Mouse (Mus musculus) G1E (cell line): ENCODE data around the gene Sqor. TPM values are rescaled to one million over a fixed set of nuclear protein-coding genes. Genes with fewer than 3 reads are reported as not detected.

Experiments
- ATAC-seq: 2 replicates; pipeline ENCODE4 v1.8.0; 2016; ENCODE audit warnings: mild to moderate bottlenecking; ENCODE audit not compliant: insufficient number of reproducible peaks, poor library complexity, low FRiP score, severe bottlenecking; ENCODE audit errors: extremely low read depth
- DNase-seq: peaks from one replicate; pipeline ENCODE4 v3.0.0; 2012; ENCODE audit warnings: low spot score
- H3K27me3 ChIP-seq: 2 replicates; pipeline ENCODE4 v1.6.1; 2012; ENCODE audit warnings: mild to moderate bottlenecking, low read length, inconsistent platforms; ENCODE audit not compliant: insufficient read depth
- H3K36me3 ChIP-seq: replicated peaks from 2 replicates; pipeline ENCODE3; 2012; ENCODE audit warnings: mild to moderate bottlenecking, inconsistent platforms
- H3K4me1 ChIP-seq: 2 replicates; pipeline ENCODE4 v1.6.1; 2012; ENCODE audit warnings: low read depth, low read length, inconsistent platforms, mixed read lengths; ENCODE audit not compliant: insufficient read depth
- H3K4me3 ChIP-seq: 2 replicates; pipeline ENCODE4 v1.5.1; 2012; ENCODE audit warnings: low read depth, mild to moderate bottlenecking, inconsistent platforms, low read length, moderate library complexity, mixed read lengths
- H3K9me3 ChIP-seq: replicated peaks from 2 replicates; pipeline ENCODE4 v1.6.1; 2012; ENCODE audit warnings: inconsistent platforms
- CTCF ChIP-seq: IDR thresholded peaks from 2 replicates; pipeline ENCODE4 v1.5.1; 2012; ENCODE audit warnings: low read depth, low read length, inconsistent platforms, mixed read lengths
- GATA1 ChIP-seq: IDR thresholded peaks from 2 replicates; pipeline ENCODE4 v1.6.1; 2012; ENCODE audit warnings: borderline replicate concordance, low read length, inconsistent platforms, mixed read lengths
- GATA2 ChIP-seq: IDR thresholded peaks from 2 replicates; pipeline ENCODE4 v1.6.1; 2012; ENCODE audit warnings: low read depth, low read length, inconsistent platforms, borderline replicate concordance
- POLR2AphosphoS5 ChIP-seq: IDR thresholded peaks from 2 replicates; pipeline ENCODE4 v1.6.1; 2012; ENCODE audit warnings: low read depth, low read length, inconsistent platforms; ENCODE audit not compliant: insufficient replicate concordance
- TAL1 ChIP-seq: conservative IDR thresholded peaks from 2 replicates; pipeline ENCODE4 v1.6.1; 2012; ENCODE audit warnings: low read depth, low read length, inconsistent platforms, mixed read lengths
- polyA plus RNA-seq: library from polyadenylated mRNA; stranded (reverse); fragments of >175 nt; gene quantifications from 2 replicates; pipeline ENCODE4 v1.2.3, GENCODE M21; 2012
- total RNA-seq, 2 experiments: library from RNA; stranded (forward) in 1 of 2; stranded (reverse) in 1 of 2; fragments of 200-1000 nt in 1 of 2; fragments of >200 nt in 1 of 2; fragmentation: Nextera tagmentation in 1 of 2; gene quantifications; 2 replicates each; pipeline ENCODE4 v1.2.3; 2014 to 2017

The Sqor gene
- total and polyA plus RNA-seq, 3 experiments: 0.36 to 2.8 (median 0.83) TPM

GRCm38 (mm10) chr2:122825406-122826236 lies 60.6 kb downstream of the Sqor start:
- ATAC-seq (no peak), DNase-seq (no peak)
- Histone ChIP-seq H3K27me3 (no peaks in the 10 kb centered on the region), H3K4me3 (no peak overlapping the region), H3K36me3 (no peaks in the 10 kb centered on the region), H3K4me1 (no peaks in the 10 kb centered on the region), H3K9me3 (no peaks in the 10 kb centered on the region)
- no peak for TF ChIP-seq GATA2

- Histone ChIP-seq H3K4me1 (no peaks in the 10 kb centered on the region), H3K36me3 (no peaks in the 10 kb centered on the region), H3K9me3 (no peaks in the 10 kb centered on the region), H3K27me3 (no peaks in the 10 kb centered on the region), H3K4me3 (no peak overlapping the region)
- ATAC-seq (no peak), DNase-seq (no peak)
- no peak for TF ChIP-seq GATA1
- TF ChIP-seq GATA2: no peak
- TF ChIP-seq POLR2AphosphoS5: no peak
- TF ChIP-seq CTCF: no peak
- no peak for TF ChIP-seq TAL1
Measured at GRCm38 (mm10) chr2:122826302-122826701, 61.3 kb downstream of the Sqor start.

- TF ChIP-seq CTCF (no peak), POLR2AphosphoS5 (no peak), TAL1 (no peak), GATA1 (no peak), GATA2 (no peak)
- H3K9me3 ChIP-seq: peaks cover 8% of the 10 kb centered on the region
- ATAC-seq: no peak
Measured at GRCm38 (mm10) chr2:122854636-122855035, 89.6 kb downstream of the Sqor start.

GRCm38 (mm10) chr2:122855354-122855753 lies 90.3 kb downstream of the Sqor start:
- Histone ChIP-seq H3K9me3 (peaks cover 8% of the 10 kb centered on the region), H3K27me3 (no peaks in the 10 kb centered on the region), H3K4me3 (no peak overlapping the region), H3K36me3 (no peaks in the 10 kb centered on the region), H3K4me1 (no peaks in the 10 kb centered on the region)
- ATAC-seq (no peak), DNase-seq (no peak)
- TF ChIP-seq GATA1 (no peak), CTCF (no peak), GATA2 (no peak), POLR2AphosphoS5 (no peak), TAL1 (no peak)

More at GRCm38 (mm10) chr2:122854636-122855035, 89.6 kb downstream of the Sqor start:
- DNase-seq: no peak
- no peaks in the 10 kb centered on the region for H3K36me3 ChIP-seq
- H3K4me1 ChIP-seq: no peaks in the 10 kb centered on the region
- no peaks in the 10 kb centered on the region for H3K27me3 ChIP-seq
- H3K4me3 ChIP-seq: no peak overlapping the region

Other genes with a start within 250 kb of the Sqor start
- not detected in 2 replicates for gene Gatm, start 153.9 kb upstream of the Sqor start, total RNA-seq (2014; fragmentation: Nextera tagmentation)
- gene Gatm, start 153.9 kb upstream of the Sqor start, total RNA-seq (2017): not detected in 2 replicates
- not detected in 2 replicates for gene Gatm, start 153.9 kb upstream of the Sqor start, polyA plus RNA-seq
- not detected in 2 replicates for gene AA467197, start 128.3 kb upstream of the Sqor start, total RNA-seq (2014; fragmentation: Nextera tagmentation)
- gene AA467197, start 128.3 kb upstream of the Sqor start, total RNA-seq (2017): not detected in 2 replicates
- gene AA467197, start 128.3 kb upstream of the Sqor start, polyA plus RNA-seq: not detected in 2 replicates
- gene Slc30a4, start 62.6 kb upstream of the Sqor start, total RNA-seq (2014; fragmentation: Nextera tagmentation): not detected in 2 replicates
- gene Slc30a4, start 62.6 kb upstream of the Sqor start, total RNA-seq (2017): under 0.01 and 0.11 TPM in 2 replicates
- gene Slc30a4, start 62.6 kb upstream of the Sqor start, polyA plus RNA-seq: not detected in 2 replicates
- 23.9 and 32.5 TPM in 2 replicates for gene Bloc1s6, start 26.7 kb upstream of the Sqor start, total RNA-seq (2014; fragmentation: Nextera tagmentation)
- 21.7 and 26.3 TPM in 2 replicates for gene Bloc1s6, start 26.7 kb upstream of the Sqor start, total RNA-seq (2017)
- 15.3 and 19.5 TPM in 2 replicates for gene Bloc1s6, start 26.7 kb upstream of the Sqor start, polyA plus RNA-seq